11 mouse cellular contexts compared by ENCODE assay signal in genomic region chr14:78384370-78384769, GRCm38 (mm10).
"Had no signal": no experiment of that assay in that cellular context is flagged by ENCODE, and none has a peak within 500 bp of the region (broad histone marks: within the 10 kb centered on the region; RNA-seq: fewer than 3 reads in every experiment).

No protein-coding gene starts in this region.

- DNase-seq: kidney, postnatal 14 days; layer of hippocampus, adult 9-11 months; layer of hippocampus, postnatal 36 days; lung, embryonic 14.5 days; lung, postnatal 10 days; lung, postnatal 4 days; retina, postnatal 1 day; right cerebral cortex, postnatal 14 days; thymus, postnatal 14 days had no signal

- ATAC-seq: liver, embryonic 12.5 days; midbrain, embryonic 16.5 days had no signal
